Mouse (Mus musculus) liver, postnatal 0 days (tissue): Measurements from ENCODE around the gene Setdb1. TPM values are rescaled to one million over a fixed set of nuclear protein-coding genes. Genes with fewer than 3 reads are reported as not detected.

Source experiments
- ATAC-seq: fragments of 200-750 bp; cut with Nextera tagmentation; 2 replicates; pipeline ENCODE4 v1.8.0; 2017; ENCODE audit warnings: mild to moderate bottlenecking, moderate library complexity
- DNase-seq: peaks from one replicate; pipeline ENCODE4 v3.0.0-alpha.2; 2016
- H3K27ac ChIP-seq: fragments of 300-500 bp; sonication (generic); 2 replicates; pipeline ENCODE4 v1.5.1; 2014; ENCODE audit warnings: antibody characterized with exemption, moderate library complexity, mild to moderate bottlenecking, low read depth
- H3K27me3 ChIP-seq: fragments of 300-500 bp; sonication (generic); 2 replicates; pipeline ENCODE4 v1.6.1; 2014; ENCODE audit warnings: low read length, control low read depth, mixed read lengths; ENCODE audit not compliant: insufficient read depth
- H3K36me3 ChIP-seq: fragments of 300-500 bp; sonication (generic); replicated peaks from 2 replicates; pipeline ENCODE4 v1.6.1; 2014; ENCODE audit warnings: mild to moderate bottlenecking, control low read depth, low read length, moderate library complexity, mixed read lengths; ENCODE audit not compliant: insufficient read depth
- H3K4me1 ChIP-seq: fragments of 300-500 bp; sonication (generic); 2 replicates; pipeline ENCODE4 v1.6.1; 2014; ENCODE audit warnings: antibody characterized with exemption, mild to moderate bottlenecking, control low read depth; ENCODE audit not compliant: insufficient read depth
- H3K4me2 ChIP-seq: fragments of 300-500 bp; sonication (generic); 2 replicates; pipeline ENCODE4 v1.6.1; 2014; ENCODE audit warnings: low read depth, mild to moderate bottlenecking, low read length, moderate library complexity, mixed read lengths
- H3K4me3 ChIP-seq: fragments of 300-500 bp; sonication (generic); 2 replicates; pipeline ENCODE4 v1.5.1; 2014; ENCODE audit warnings: low read depth, low read length
- H3K9ac ChIP-seq: fragments of 300-500 bp; sonication (generic); replicated peaks from 2 replicates; pipeline ENCODE4 v1.6.1; 2014; ENCODE audit warnings: mild to moderate bottlenecking, moderate library complexity
- H3K9me3 ChIP-seq: fragments of 300-500 bp; sonication (generic); 2 replicates; pipeline ENCODE4 v1.6.1; 2016; ENCODE audit warnings: mild to moderate bottlenecking, control low read depth, low read length, mixed read lengths
- CTCF ChIP-seq: sonication (generic); IDR thresholded peaks from 2 replicates; pipeline ENCODE4 v1.5.1; 2016; ENCODE audit warnings: antibody characterized with exemption, low read depth
- EP300 ChIP-seq: IDR thresholded peaks from 2 replicates; pipeline ENCODE4 v1.6.1; 2016; ENCODE audit warnings: antibody characterized with exemption, low read depth, mild to moderate bottlenecking
- WGBS: fragments of 180-500 bp; shearing (Covaris S2); extraction: QIAGEN DNeasy Blood & Tissue Kit; methylation state at CpG from one replicate; pipeline ENCODE4 v1.1.7; 2014; ENCODE audit not compliant: insufficient replicate concordance; 5-methylcytosine and 5-hydroxymethylcytosine counted together
- polyA plus RNA-seq: library from polyadenylated mRNA; unstranded; fragments of >200 nt; fragmentation: Nextera tagmentation; extraction: Ambion mirVana; gene quantifications from 2 replicates; pipeline ENCODE4 v1.2.1, GENCODE M21; 2015

The Setdb1 gene
- polyA plus RNA-seq, 1 experiment from 2014 or later, result 6.6 TPM

DNA sequence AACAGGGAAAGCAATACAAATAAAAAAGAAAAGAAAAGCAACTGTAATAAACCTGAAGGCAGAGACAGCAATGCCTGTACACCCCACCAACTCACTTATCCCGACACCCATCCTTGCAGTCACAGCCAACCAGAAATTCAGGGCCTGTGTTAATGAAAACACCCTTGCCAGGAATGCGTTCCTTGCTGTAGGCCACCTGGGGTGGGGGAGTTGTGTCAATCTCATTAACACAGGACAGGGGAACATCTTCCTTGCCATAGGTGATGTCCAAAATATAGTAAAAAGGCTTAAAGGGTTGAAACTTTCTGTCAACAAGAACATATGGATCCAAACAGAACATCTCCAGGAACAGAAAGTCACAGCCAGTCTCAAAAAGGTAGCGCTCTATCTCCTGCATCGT, 18.8 kb downstream of the Setdb1 start:
- H3K27me3 ChIP-seq, result no peaks in the 10 kb centered on the region
- no peak overlapping the region for H3K4me3 ChIP-seq
- ATAC-seq (no peak), DNase-seq (no peak)
- peaks cover 82% of the 10 kb centered on the region for H3K36me3 ChIP-seq
- H3K27ac ChIP-seq, result no peak overlapping the region
- no peak for TF ChIP-seq EP300
- no peak for TF ChIP-seq CTCF
- no peak overlapping the region for H3K9ac ChIP-seq
- no peak overlapping the region for H3K4me2 ChIP-seq
- WGBS, result 88% methylated on average over 4 of the region's 4 CpGs
- H3K9me3 ChIP-seq, result no peaks in the 10 kb centered on the region
- H3K4me1 ChIP-seq, result no peaks in the 10 kb centered on the region

DNA sequence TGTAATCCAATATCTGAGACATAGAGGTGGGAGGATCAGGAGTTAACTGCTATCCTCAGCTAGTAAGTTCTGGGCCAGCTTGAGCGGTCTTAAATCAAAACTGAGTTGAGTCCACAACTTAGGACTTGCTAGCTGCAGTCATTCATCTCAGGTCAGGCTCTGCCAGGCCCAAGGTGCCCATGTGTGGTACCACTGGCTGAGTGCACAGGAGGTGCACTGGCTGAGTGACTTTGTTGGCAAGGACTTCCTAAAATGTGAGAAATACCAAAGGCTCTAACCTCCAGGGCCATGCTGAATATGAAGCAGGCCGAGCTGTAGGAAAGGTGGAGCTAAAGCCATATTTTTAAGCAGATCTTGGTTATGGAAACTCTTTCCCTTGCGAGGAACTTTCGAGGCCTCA, 19.7 kb downstream of the Setdb1 start:
- 90% methylated on average over 4 of the region's 4 CpGs for WGBS
- no peak for ATAC-seq

DNA sequence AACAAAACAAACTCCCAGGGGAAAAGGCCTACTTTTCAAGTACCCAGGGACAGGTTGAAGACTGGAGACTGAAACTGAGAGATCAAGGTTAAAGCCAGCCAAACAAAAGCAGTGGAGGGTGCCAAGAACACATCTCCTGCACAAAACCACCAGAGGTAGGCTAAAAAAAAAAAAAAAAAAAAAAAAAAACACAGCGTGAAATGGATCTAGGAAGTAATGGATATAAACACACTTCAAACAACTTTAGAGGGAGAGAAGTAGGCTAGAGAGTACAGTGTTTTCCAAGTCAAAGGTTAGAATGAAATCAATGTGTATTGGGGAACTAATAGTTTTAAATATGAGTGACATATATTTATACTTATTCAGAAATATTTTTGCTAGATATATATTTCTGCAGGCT, 25.5 kb downstream of the Setdb1 start:
- DNase-seq (no peak), ATAC-seq (no peak)
- no peak for TF ChIP-seq CTCF
- no peak for TF ChIP-seq EP300
- no peak overlapping the region for H3K27ac ChIP-seq
- H3K27me3 ChIP-seq, result no peaks in the 10 kb centered on the region
- H3K36me3 ChIP-seq, result peaks cover 54% of the 10 kb centered on the region
- H3K4me1 ChIP-seq, result no peaks in the 10 kb centered on the region
- WGBS, result 63% methylated on average over 1 of the region's 1 CpGs
- no peak overlapping the region for H3K9ac ChIP-seq
- H3K4me2 ChIP-seq, result no peak overlapping the region
- H3K9me3 ChIP-seq, result no peaks in the 10 kb centered on the region
- no peak overlapping the region for H3K4me3 ChIP-seq

More for the DNA sequence above, 19.7 kb downstream of the Setdb1 start:
- DNase-seq, result no peak
- Histone ChIP-seq H3K9ac (no peak overlapping the region), H3K4me2 (no peak overlapping the region), H3K27ac (no peak overlapping the region), H3K4me1 (no peaks in the 10 kb centered on the region), H3K4me3 (no peak overlapping the region), H3K27me3 (no peaks in the 10 kb centered on the region), H3K9me3 (no peaks in the 10 kb centered on the region), H3K36me3 (peaks cover 81% of the 10 kb centered on the region)
- TF ChIP-seq CTCF (no peak), EP300 (no peak)

DNA sequence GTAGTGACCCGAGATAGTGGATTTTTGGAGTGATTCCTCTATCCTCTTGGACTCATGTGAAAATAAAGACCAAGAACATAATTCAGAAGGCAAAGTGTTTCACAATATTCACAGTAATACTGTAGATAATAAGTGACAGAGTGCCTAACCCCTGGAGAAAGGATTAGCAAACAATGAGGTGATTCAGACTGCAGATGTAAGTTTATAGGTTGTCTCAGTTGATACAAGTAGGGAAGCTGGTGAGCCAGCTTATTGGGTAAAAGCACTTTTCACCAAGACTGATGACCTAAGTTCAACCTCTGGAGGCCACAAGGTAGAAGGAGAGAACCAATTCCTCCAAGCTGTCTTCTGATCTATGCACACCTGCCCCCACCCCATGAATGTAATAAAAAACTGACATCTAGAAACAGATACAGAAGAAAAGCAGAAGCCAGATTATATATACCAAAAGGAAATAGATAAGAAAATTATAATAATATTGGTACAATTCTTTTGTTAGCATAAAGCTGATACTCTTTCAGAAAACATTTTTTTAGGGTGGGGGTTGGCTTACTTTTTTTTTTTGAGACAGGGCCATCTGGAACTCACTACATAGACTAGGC, 28.1 kb downstream of the Setdb1 start:
- peaks cover 2% of the 10 kb centered on the region for H3K4me1 ChIP-seq
- DNase-seq, result no peak
- H3K9ac ChIP-seq, result no peak overlapping the region

DNA sequence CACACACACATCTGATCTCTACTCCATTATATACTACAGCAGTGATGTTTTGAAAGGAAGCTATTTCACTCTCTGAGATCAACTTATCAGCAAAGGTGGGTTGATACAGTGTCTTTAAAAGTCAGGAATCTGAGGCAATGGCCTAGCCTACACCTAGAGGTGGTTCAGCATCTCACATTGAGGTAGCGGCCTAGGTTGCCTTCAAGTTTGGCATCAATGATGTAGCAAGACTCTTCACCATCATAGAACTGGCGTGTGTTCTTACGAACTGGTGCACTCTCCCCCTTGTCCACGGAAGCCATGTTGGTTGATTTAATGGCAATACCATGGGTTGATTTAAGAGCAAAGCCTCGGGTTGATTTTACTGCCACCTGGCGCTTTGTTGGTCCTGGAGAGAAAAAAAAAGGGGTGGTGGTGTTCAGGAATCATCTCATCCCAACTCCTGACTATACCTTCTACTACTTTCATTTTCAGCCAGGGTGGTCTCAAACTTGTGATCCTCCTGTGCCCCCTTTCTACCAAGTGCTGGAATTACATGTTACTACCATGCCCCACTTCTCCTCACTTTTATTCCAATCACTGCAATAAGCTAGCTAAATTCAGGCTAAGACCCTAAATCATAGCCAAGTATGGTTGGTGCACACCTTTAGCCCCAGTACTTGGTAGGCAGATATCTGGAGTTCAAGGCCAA, 32.4 kb downstream of the Setdb1 start:
- WGBS, result 85% methylated on average over 6 of the region's 6 CpGs
- peak; percentile 55 for TF ChIP-seq CTCF
- TF ChIP-seq EP300, result no peak
- H3K27me3 ChIP-seq, result no peaks in the 10 kb centered on the region
- peaks cover 90% of the 10 kb centered on the region for H3K36me3 ChIP-seq
- no peak overlapping the region for H3K9ac ChIP-seq
- ATAC-seq (0 out of 2 replicates have a peak, but pooled peaks have one; percentile 20), DNase-seq (no peak)
- no peaks in the 10 kb centered on the region for H3K9me3 ChIP-seq
- no peak overlapping the region for H3K4me2 ChIP-seq
- no peak overlapping the region for H3K4me3 ChIP-seq
- H3K4me1 ChIP-seq, result peaks cover 16% of the 10 kb centered on the region
- H3K27ac ChIP-seq, result no peak overlapping the region

More for the DNA sequence above, 28.1 kb downstream of the Setdb1 start:
- TF ChIP-seq CTCF (no peak), EP300 (no peak)
- H3K4me3 ChIP-seq, result no peak overlapping the region
- ATAC-seq, result no peak
- H3K27ac ChIP-seq, result no peak overlapping the region
- peaks cover 64% of the 10 kb centered on the region for H3K36me3 ChIP-seq
- no peaks in the 10 kb centered on the region for H3K27me3 ChIP-seq
- 71% methylated on average over 1 of the region's 1 CpGs for WGBS
- H3K9me3 ChIP-seq, result no peaks in the 10 kb centered on the region
- H3K4me2 ChIP-seq, result no peak overlapping the region

DNA sequence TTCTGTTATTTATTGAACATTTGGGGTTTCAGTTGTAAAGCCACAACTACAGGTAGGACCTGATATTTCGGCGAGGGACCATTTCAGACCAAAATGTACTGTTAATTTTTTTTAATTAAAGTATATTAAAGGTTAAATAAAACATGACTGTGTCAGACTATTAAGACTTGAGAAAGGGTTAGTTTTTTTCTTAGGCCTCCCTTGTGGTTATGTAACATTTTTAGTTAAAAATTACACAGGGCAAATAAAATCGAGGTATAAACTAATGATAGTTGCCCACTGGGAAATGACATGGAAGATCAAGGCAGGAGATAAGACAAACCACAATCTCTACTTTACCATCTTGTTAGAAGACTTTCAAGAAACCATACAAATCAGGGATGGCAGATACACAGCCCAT, 33.6 kb downstream of the Setdb1 start:
- peaks cover 84% of the 10 kb centered on the region for H3K36me3 ChIP-seq
- 69% methylated on average over 3 of the region's 3 CpGs for WGBS

More for the DNA sequence above, 33.6 kb downstream of the Setdb1 start:
- H3K4me3 ChIP-seq, result no peak overlapping the region
- peak overlapping the region; percentile 52; the same call in 1 of the 2 replicates for H3K27ac ChIP-seq
- ATAC-seq (no peak), DNase-seq (no peak)
- H3K27me3 ChIP-seq, result no peaks in the 10 kb centered on the region
- peaks cover 25% of the 10 kb centered on the region for H3K4me1 ChIP-seq
- no peak overlapping the region for H3K9ac ChIP-seq
- TF ChIP-seq EP300, result no peak
- TF ChIP-seq CTCF, result no peak
- H3K4me2 ChIP-seq, result no peak overlapping the region
- H3K9me3 ChIP-seq, result no peaks in the 10 kb centered on the region
